Mouse (Mus musculus) intestine, embryonic 16.5 days (tissue): ENCODE data around the gene Rhox2g. TPM values are rescaled to one million over a fixed set of nuclear protein-coding genes. Genes with fewer than 3 reads are reported as not detected.
"Not testable (repeated sequence)": the region's sequence is repeated elsewhere in the genome, so short reads cannot be mapped to it uniquely, and the experiment has no call there.

Experiments
- ATAC-seq: fragments of 200-750 bp; cut with Nextera tagmentation; 2 replicates; pipeline ENCODE4 v1.8.0; 2017; ENCODE audit warnings: moderate TSS enrichment, moderate library complexity
- H3K27ac ChIP-seq: fragments of 300-500 bp; sonication (generic); 2 replicates; pipeline ENCODE4 v1.5.1; 2014; ENCODE audit warnings: mild to moderate bottlenecking, low read length
- H3K27me3 ChIP-seq: fragments of 300-500 bp; sonication (generic); replicated peaks from 2 replicates; pipeline ENCODE4 v1.6.1; 2014; ENCODE audit warnings: low read length, control low read depth, mixed read lengths; ENCODE audit not compliant: control insufficient read depth, insufficient read depth
- H3K36me3 ChIP-seq: fragments of 300-500 bp; sonication (generic); 2 replicates; pipeline ENCODE4 v1.6.1; 2014; ENCODE audit warnings: low read length, control low read depth; ENCODE audit not compliant: control insufficient read depth, insufficient read depth
- H3K4me1 ChIP-seq: fragments of 300-500 bp; sonication (generic); 2 replicates; pipeline ENCODE4 v1.6.1; 2014; ENCODE audit warnings: low read length, control low read depth, mixed read lengths; ENCODE audit not compliant: control insufficient read depth, insufficient read depth
- H3K4me2 ChIP-seq: fragments of 300-500 bp; sonication (generic); 2 replicates; pipeline ENCODE4 v1.6.1; 2014; ENCODE audit warnings: low read depth, low read length, control low read depth
- H3K4me3 ChIP-seq: fragments of 300-500 bp; sonication (generic); 2 replicates; pipeline ENCODE4 v1.5.1; 2014; ENCODE audit warnings: mild to moderate bottlenecking, low read length
- H3K9ac ChIP-seq: fragments of 300-500 bp; sonication (generic); 2 replicates; pipeline ENCODE4 v1.6.1; 2014; ENCODE audit warnings: low read depth, low read length
- H3K9me3 ChIP-seq: fragments of 300-500 bp; sonication (generic); 2 replicates; pipeline ENCODE4 v1.6.1; 2016; ENCODE audit warnings: low read length, control low read depth; ENCODE audit not compliant: control insufficient read depth
- WGBS: fragments of 180-500 bp; shearing (Covaris S2); extraction: QIAGEN DNeasy Blood & Tissue Kit; methylation state at CpG from one replicate; pipeline ENCODE4 v1.1.7; 2014; 5-methylcytosine and 5-hydroxymethylcytosine counted together
- polyA plus RNA-seq: library from polyadenylated mRNA; unstranded; fragments of >200 nt; fragmentation: Nextera tagmentation; extraction: Ambion mirVana; gene quantifications from 2 replicates; pipeline ENCODE4 v1.2.1, GENCODE M21; 2015

The Rhox2g gene
- polyA plus RNA-seq, result not detected in 2 replicates

GRCm38 (mm10) chrX:37643370-37643769 is at the start of gene Rhox2g:
TSS of gene Rhox2g (minus strand) at chrX:37643470.
- not testable (repeated sequence) for ATAC-seq, H3K9ac ChIP-seq, H3K4me3 ChIP-seq, H3K36me3 ChIP-seq, H3K4me1 ChIP-seq, H3K4me2 ChIP-seq, H3K27ac ChIP-seq, H3K9me3 ChIP-seq, H3K27me3 ChIP-seq
- WGBS, result 91% methylated on average over 6 of the region's 6 CpGs

GRCm38 (mm10) chrX:37692261-37692660 is 49.0 kb upstream of the Rhox2g start:
- 78% methylated on average over 2 of the region's 2 CpGs for WGBS
- no peak for ATAC-seq
- H3K9me3 ChIP-seq, result no peaks in the 10 kb centered on the region
- no peak overlapping the region for H3K27ac ChIP-seq
- H3K9ac ChIP-seq, result no peak overlapping the region
- H3K27me3 ChIP-seq, result no peaks in the 10 kb centered on the region
- no peak overlapping the region for H3K4me2 ChIP-seq
- H3K4me1 ChIP-seq, result no peaks in the 10 kb centered on the region
- no peaks in the 10 kb centered on the region for H3K36me3 ChIP-seq
- H3K4me3 ChIP-seq, result no peak overlapping the region

DNA sequence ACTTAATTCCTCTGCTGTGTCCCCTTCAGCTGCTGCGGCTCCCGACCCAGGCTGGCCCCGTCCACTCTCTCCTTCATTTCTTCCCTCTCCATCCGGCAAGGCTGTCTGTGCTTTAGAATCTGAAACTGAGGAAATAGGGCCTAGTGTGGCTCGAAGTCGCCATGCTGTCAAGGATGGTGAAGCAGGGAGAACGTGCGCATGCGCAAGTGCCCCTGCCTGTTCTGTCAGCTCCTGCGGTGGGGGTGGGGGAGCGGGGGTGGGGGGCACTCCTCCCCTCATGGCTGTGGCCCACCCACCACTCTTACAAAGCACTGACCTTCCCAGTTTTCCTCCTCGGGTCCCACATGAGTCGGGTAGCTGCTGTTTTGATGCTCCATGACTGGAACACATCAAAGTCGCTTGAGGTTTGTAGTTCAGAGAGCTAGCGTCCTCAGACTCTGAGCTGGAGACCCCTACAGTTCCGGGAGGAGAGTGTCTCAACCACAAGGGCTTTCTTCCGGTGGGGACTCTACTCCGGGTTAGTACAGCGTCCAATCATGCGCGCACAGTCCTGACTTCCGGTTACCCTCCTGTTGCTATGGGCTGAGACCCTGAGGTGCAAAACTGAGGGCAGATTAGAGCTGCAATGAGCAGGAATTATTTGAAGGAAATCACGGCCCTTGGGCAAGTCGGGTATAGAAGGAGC is 39.9 kb upstream of the Rhox2g start:
- Histone ChIP-seq H3K4me1 (no peaks in the 10 kb centered on the region), H3K27ac (no peak overlapping the region), H3K4me3 (no peak overlapping the region), H3K9me3 (no peaks in the 10 kb centered on the region), H3K9ac (no peak overlapping the region), H3K27me3 (no peaks in the 10 kb centered on the region), H3K36me3 (no peaks in the 10 kb centered on the region), H3K4me2 (no peak overlapping the region)
- ATAC-seq, result no peak
- WGBS, result 86% methylated on average over 24 of the region's 24 CpGs

- H3K4me2 ChIP-seq, result not testable (repeated sequence)
These were observed 29.9 kb upstream of the Rhox2g start, which contains the start of gene Rhox2h for GRCm38 (mm10) chrX:37673177-37673576. TSS of gene Rhox2h (minus strand) at chrX:37673277.

DNA sequence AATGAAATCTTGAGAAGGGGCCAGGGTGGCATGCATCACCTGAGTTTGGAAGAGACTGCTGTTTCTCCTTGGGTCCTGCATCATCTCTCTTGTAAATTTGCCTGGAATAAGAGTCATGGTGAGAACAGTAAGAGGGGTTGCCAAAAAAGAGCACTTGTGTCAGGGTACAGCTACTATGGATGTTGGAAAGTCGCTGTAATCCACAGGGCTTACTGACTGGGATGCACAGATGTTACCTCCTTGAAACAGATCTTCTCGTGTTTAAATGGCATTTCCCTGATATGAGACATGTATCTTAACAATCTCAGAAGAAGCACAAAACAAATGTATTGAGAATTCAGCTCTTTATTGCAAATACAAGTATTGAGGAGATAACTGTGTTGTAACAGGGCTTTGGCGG is 25.4 kb upstream of the Rhox2g start, which contains the start of gene Rhox3h:
TSS of gene Rhox3h (minus strand) at position 101 of the 400 bp plus-strand sequence.
- H3K4me2 ChIP-seq, H3K9ac ChIP-seq, H3K9me3 ChIP-seq, H3K36me3 ChIP-seq, H3K27ac ChIP-seq, H3K4me3 ChIP-seq, H3K27me3 ChIP-seq, ATAC-seq, H3K4me1 ChIP-seq: not testable (repeated sequence)
- WGBS, result 78% methylated on average over 1 of the region's 3 CpGs

More at GRCm38 (mm10) chrX:37673177-37673576, 29.9 kb upstream of the Rhox2g start, which contains the start of gene Rhox2h:
- H3K4me3 ChIP-seq, ATAC-seq, H3K27me3 ChIP-seq, H3K4me1 ChIP-seq, H3K9me3 ChIP-seq, H3K36me3 ChIP-seq, H3K27ac ChIP-seq, H3K9ac ChIP-seq: not testable (repeated sequence)
- WGBS, result 88% methylated on average over 8 of the region's 8 CpGs

- H3K36me3 ChIP-seq, H3K4me2 ChIP-seq, ATAC-seq, H3K9ac ChIP-seq, H3K9me3 ChIP-seq, H3K4me3 ChIP-seq, H3K4me1 ChIP-seq, H3K27ac ChIP-seq, H3K27me3 ChIP-seq: not testable (repeated sequence)
- WGBS, result 87% methylated on average over 16 of the region's 20 CpGs
These were observed 8.0 kb upstream of the Rhox2g start, which contains the start of gene Rhox4g for GRCm38 (mm10) chrX:37651227-37651626. TSS of gene Rhox4g (minus strand) at chrX:37651327.

GRCm38 (mm10) chrX:37628512-37628911 is 14.8 kb downstream of the Rhox2g start, which contains the start of gene Rhox3g:
TSS of gene Rhox3g (minus strand) at chrX:37628612.
- not testable (repeated sequence) for H3K27ac ChIP-seq, H3K27me3 ChIP-seq, H3K9ac ChIP-seq, H3K4me3 ChIP-seq, H3K4me2 ChIP-seq, H3K36me3 ChIP-seq, H3K9me3 ChIP-seq, H3K4me1 ChIP-seq, ATAC-seq
- 85% methylated on average over 2 of the region's 2 CpGs for WGBS

- not testable (repeated sequence) for H3K9ac ChIP-seq, ATAC-seq, H3K9me3 ChIP-seq, H3K36me3 ChIP-seq, H3K27ac ChIP-seq, H3K27me3 ChIP-seq, H3K4me3 ChIP-seq, H3K4me1 ChIP-seq, H3K4me2 ChIP-seq
- 98% methylated on average over 12 of the region's 19 CpGs for WGBS
These were observed 35.7 kb downstream of the Rhox2g start, which contains the start of gene Rhox4f for GRCm38 (mm10) chrX:37607604-37608003. TSS of gene Rhox4f (minus strand) at chrX:37607704.
